ENCODE assay signal across 9 mouse cellular contexts in the genomic region with DNA sequence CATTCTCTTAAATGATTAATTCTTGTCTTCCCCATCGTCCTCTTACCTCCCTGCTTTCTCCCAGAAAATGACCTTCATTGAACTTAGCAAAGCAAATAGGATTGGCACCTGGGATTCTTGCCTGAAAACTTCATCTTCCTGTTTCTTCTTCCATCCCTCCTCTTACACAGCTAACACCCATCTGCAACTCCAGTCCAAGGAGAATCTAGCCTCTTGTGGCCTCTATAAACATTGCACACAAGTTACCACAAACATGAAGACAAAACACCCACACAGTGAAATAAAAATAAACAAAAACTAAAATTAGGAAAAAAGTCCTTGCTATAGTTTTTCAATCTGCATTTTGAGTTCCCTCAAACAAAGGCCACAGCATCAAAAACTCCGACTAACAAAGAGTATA. TPM values are rescaled to one million over a fixed set of nuclear protein-coding genes. Genes with fewer than 3 reads are reported as not detected.
A peak's percentile ranks its signal among the peaks of the same experiment; 100 is the strongest.
DNase-seq lines count a peak whose midpoint lies in the region; ATAC-seq lines count a peak whose summit lies in the region.
"Had no signal": no experiment of that assay in that cellular context is flagged by ENCODE, and none has a peak within 500 bp of the region (broad histone marks: within the 10 kb centered on the region; RNA-seq: fewer than 3 reads in every experiment).

No protein-coding gene starts in this region.

- H3K27me3 ChIP-seq in heart, embryonic 15.5 days: no peaks in the 10 kb centered on the region
- H3K27me3 ChIP-seq in hindbrain, embryonic 12.5 days: no peaks in the 10 kb centered on the region
- H3K27me3 ChIP-seq in midbrain, embryonic 11.5 days (ENCODE audit: control insufficient read depth, insufficient read depth, low read length): no peaks in the 10 kb centered on the region
- H3K27me3 ChIP-seq: Patski had no signal

- no peaks in the 10 kb centered on the region for H3K36me3 ChIP-seq in heart, embryonic 15.5 days
- H3K36me3 ChIP-seq in hindbrain, embryonic 12.5 days: peaks cover 4% of the 10 kb centered on the region; the same call in 1 of the 2 replicates
- no peaks in the 10 kb centered on the region; the same call in 1 of the 2 replicates for H3K36me3 ChIP-seq in midbrain, embryonic 11.5 days (ENCODE audit: control insufficient read depth, insufficient read depth, low read length)

- H3K27ac ChIP-seq in heart, embryonic 15.5 days: peak overlapping the region; percentile 95; the same call in 1 of the 2 replicates
- H3K27ac ChIP-seq in hindbrain, embryonic 12.5 days: no peak overlapping the region; the same call in 1 of the 2 replicates
- no peak overlapping the region for H3K27ac ChIP-seq in midbrain, embryonic 11.5 days (ENCODE audit: low read depth, low read length)

- H3K4me2 ChIP-seq in heart, embryonic 15.5 days: peak overlapping the region; percentile 72
- peak overlapping the region; percentile 79 for H3K4me2 ChIP-seq in hindbrain, embryonic 12.5 days (replicated peaks)
- peak overlapping the region; percentile 81 for H3K4me2 ChIP-seq in midbrain, embryonic 11.5 days

- DNase-seq in heart, adult 18-20 months: no peak
- DNase-seq in adipocyte (ENCODE audit: low spot score): peak; percentile 68
- peak; percentile 83 for DNase-seq in midbrain, embryonic 11.5 days (ENCODE audit: low spot score, missing footprints)
- no peak for DNase-seq in testis, postnatal 14 days (ENCODE audit: low spot score)
- DNase-seq in left cerebral cortex, postnatal 14 days (ENCODE audit: low spot score in 2 of 2): no peak
- DNase-seq in layer of hippocampus, postnatal 25 days (ENCODE audit: extremely low spot score in 1 of 2, low spot score in 1 of 2): no peak

- peak overlapping the region; percentile 68; the same call in 1 of the 2 replicates for H3K9ac ChIP-seq in heart, embryonic 15.5 days
- peak overlapping the region; percentile 79; the same call in 1 of the 2 replicates for H3K9ac ChIP-seq in hindbrain, embryonic 12.5 days
- peak overlapping the region; percentile 66 for H3K9ac ChIP-seq in midbrain, embryonic 11.5 days (ENCODE audit: low read length)

- H3K4me1 ChIP-seq in heart, embryonic 15.5 days (replicated peaks): peaks cover 53% of the 10 kb centered on the region
- peaks cover 20% of the 10 kb centered on the region for H3K4me1 ChIP-seq in hindbrain, embryonic 12.5 days
- H3K4me1 ChIP-seq in midbrain, embryonic 11.5 days (ENCODE audit: control insufficient read depth, insufficient read depth, low read length): peaks cover 18% of the 10 kb centered on the region

- H3K9me3 ChIP-seq in heart, embryonic 15.5 days (replicated peaks): no peaks in the 10 kb centered on the region
- H3K9me3 ChIP-seq in hindbrain, embryonic 12.5 days (replicated peaks): no peaks in the 10 kb centered on the region
- no peaks in the 10 kb centered on the region for H3K9me3 ChIP-seq in midbrain, embryonic 11.5 days (ENCODE audit: control insufficient read depth, low read length)

- 42% methylated on average over 2 of the region's 2 CpGs for WGBS in heart, embryonic 15.5 days
- WGBS in hindbrain, embryonic 12.5 days: 52% methylated on average over 2 of the region's 2 CpGs
- WGBS in midbrain, embryonic 11.5 days: 65% methylated on average over 2 of the region's 2 CpGs

- intact Hi-C loops in left cerebral cortex, postnatal 14 days (cut with DNase I): no loop called here

- H3K4me3 ChIP-seq in heart, embryonic 15.5 days: peak overlapping the region; percentile 62
- peak overlapping the region; percentile 72 for H3K4me3 ChIP-seq in hindbrain, embryonic 12.5 days
- peak overlapping the region; percentile 78 for H3K4me3 ChIP-seq in midbrain, embryonic 11.5 days (ENCODE audit: low read depth, low read length)

- ATAC-seq in heart, embryonic 15.5 days (replicated peaks; ENCODE audit: insufficient number of reproducible peaks, insufficient read depth, low FRiP score, low read depth): no peak
- ATAC-seq in hindbrain, embryonic 12.5 days (ENCODE audit: low FRiP score): no peak
- no peak for ATAC-seq in midbrain, embryonic 11.5 days (ENCODE audit: low FRiP score)
- ATAC-seq: Patski had no signal

RNA-seq across cellular contexts. Expression of a gene that starts 2.1 kb away (rescaled TPM):
- polyA plus RNA-seq in heart, embryonic 15.5 days (2015; fragmentation: Nextera tagmentation; extraction: Ambion mirVana): 287 and 312 TPM in 2 replicates
- 100 to 1,000 TPM; 366 to 407 TPM for total RNA-seq in heart, adult 18-20 months (2021)
- polyA plus RNA-seq in hindbrain, embryonic 12.5 days (2016; fragmentation: Nextera tagmentation; extraction: Ambion mirVana): 222 and 249 TPM in 2 replicates
- 171 and 173 TPM in 2 replicates for polyA plus RNA-seq in midbrain, embryonic 11.5 days (2014; fragmentation: Nextera tagmentation; extraction: Ambion mirVana)
- 100 to 1,000 TPM; 179 to 188 TPM for total RNA-seq in left cerebral cortex, postnatal 14 days (2021)
- 100 to 1,000 TPM; 222 to 223 TPM for total RNA-seq in layer of hippocampus, postnatal 25 days (2021)

RNA-seq across cellular contexts. Expression of a gene that starts 24.1 kb away (rescaled TPM):
- 0.39 and 1.0 TPM in 2 replicates for polyA plus RNA-seq in heart, embryonic 15.5 days (2015; fragmentation: Nextera tagmentation; extraction: Ambion mirVana)
- total RNA-seq in heart, adult 18-20 months (2021): not detected
- polyA plus RNA-seq in hindbrain, embryonic 12.5 days (2016; fragmentation: Nextera tagmentation; extraction: Ambion mirVana): 1.6 and 5.9 TPM in 2 replicates
- polyA plus RNA-seq in midbrain, embryonic 11.5 days (2014; fragmentation: Nextera tagmentation; extraction: Ambion mirVana): 1.3 and 1.4 TPM in 2 replicates
- total RNA-seq in left cerebral cortex, postnatal 14 days (2021): under 1 TPM; 0.17 to 0.22 TPM
- total RNA-seq in layer of hippocampus, postnatal 25 days (2021): not detected

RNA-seq across cellular contexts. Expression of a gene that starts 50.1 kb away (rescaled TPM):
- 12.0 and 14.1 TPM in 2 replicates for polyA plus RNA-seq in heart, embryonic 15.5 days (2015; fragmentation: Nextera tagmentation; extraction: Ambion mirVana)
- 10 to 100 TPM; 10.2 to 10.5 TPM for total RNA-seq in heart, adult 18-20 months (2021)
- polyA plus RNA-seq in hindbrain, embryonic 12.5 days (2016; fragmentation: Nextera tagmentation; extraction: Ambion mirVana): 26.1 and 26.4 TPM in 2 replicates
- polyA plus RNA-seq in midbrain, embryonic 11.5 days (2014; fragmentation: Nextera tagmentation; extraction: Ambion mirVana): 23.3 and 25.7 TPM in 2 replicates
- total RNA-seq in left cerebral cortex, postnatal 14 days (2021): 10 to 100 TPM; 41.3 to 43.9 TPM
- total RNA-seq in layer of hippocampus, postnatal 25 days (2021): 10 to 100 TPM; 41.6 to 45.3 TPM

Comparison
In these comparisons a context has a peak if more than half of its experiments do, and no peak if none do; other contexts are left out.
1. DNase-seq: peak in adipocyte (single experiment) and midbrain, embryonic 11.5 days (single experiment); none in heart, adult 18-20 months (0 of 2), testis, postnatal 14 days (single experiment), left cerebral cortex, postnatal 14 days (0 of 2) and layer of hippocampus, postnatal 25 days (0 of 2).
2. Peak in every context shown above with its lines, with median percentiles within 50 percentile points of each other: H3K4me2 ChIP-seq, H3K4me3 ChIP-seq and H3K9ac ChIP-seq.